Mouse (Mus musculus): ENCODE results near the gene Cdca8. TPM values are rescaled to one million over a fixed set of nuclear protein-coding genes. Genes with fewer than 3 reads are reported as not detected.
A peak's percentile ranks its signal among the peaks of the same experiment; 100 is the strongest.

The Cdca8 gene
- polyA plus RNA-seq, 1 experiment from 2014 or later: 244 TPM

GRCm38 (mm10) chr4:124973296-124973695 lies 34.2 kb upstream of the Cdca8 start:
- Histone ChIP-seq H3K27ac (ENCODE audit: low read depth, low read length) (no peak overlapping the region), H3K9ac (ENCODE audit: low read length) (no peak overlapping the region), H3K4me3 (ENCODE audit: low read depth, low read length) (no peak overlapping the region), H3K36me3 (ENCODE audit: control insufficient read depth, insufficient read depth, low read length) (no peaks in the 10 kb centered on the region), H3K9me3 (ENCODE audit: control insufficient read depth, low read length) (no peaks in the 10 kb centered on the region), H3K27me3 (ENCODE audit: control insufficient read depth, insufficient read depth, low read length) (no peaks in the 10 kb centered on the region), H3K4me1 (ENCODE audit: control insufficient read depth, insufficient read depth, low read length) (peaks cover 8% of the 10 kb centered on the region), H3K4me2 (no peak overlapping the region)
- 72% methylated on average over 2 of the region's 2 CpGs for WGBS
- DNase-seq (ENCODE audit: low spot score, missing footprints) (no peak), ATAC-seq (ENCODE audit: low FRiP score) (no peak)

GRCm38 (mm10) chr4:124972316-124972715 lies 33.2 kb upstream of the Cdca8 start:
- Histone ChIP-seq H3K9me3 (ENCODE audit: control insufficient read depth, low read length) (no peaks in the 10 kb centered on the region), H3K4me3 (ENCODE audit: low read depth, low read length) (no peak overlapping the region), H3K9ac (ENCODE audit: low read length) (no peak overlapping the region), H3K36me3 (ENCODE audit: control insufficient read depth, insufficient read depth, low read length) (no peaks in the 10 kb centered on the region), H3K27me3 (ENCODE audit: control insufficient read depth, insufficient read depth, low read length) (no peaks in the 10 kb centered on the region), H3K4me2 (no peak overlapping the region), H3K27ac (ENCODE audit: low read depth, low read length) (no peak overlapping the region), H3K4me1 (ENCODE audit: control insufficient read depth, insufficient read depth, low read length) (peaks cover 8% of the 10 kb centered on the region)
- ATAC-seq (ENCODE audit: low FRiP score) (no peak), DNase-seq (ENCODE audit: low spot score, missing footprints) (no peak)
- WGBS: 66% methylated on average over 9 of the region's 9 CpGs

- no peak overlapping the region for H3K4me3 ChIP-seq (ENCODE audit: low read depth, low read length)
- WGBS: 88% methylated on average over 8 of the region's 8 CpGs
- DNase-seq (ENCODE audit: low spot score, missing footprints) (no peak), ATAC-seq (ENCODE audit: low FRiP score) (no peak)
- no peak overlapping the region for H3K9ac ChIP-seq (ENCODE audit: low read length)
- no peaks in the 10 kb centered on the region for H3K27me3 ChIP-seq (ENCODE audit: control insufficient read depth, insufficient read depth, low read length)
- H3K4me1 ChIP-seq (ENCODE audit: control insufficient read depth, insufficient read depth, low read length): peaks cover 8% of the 10 kb centered on the region
- H3K27ac ChIP-seq (ENCODE audit: low read depth, low read length): no peak overlapping the region
- no peaks in the 10 kb centered on the region for H3K36me3 ChIP-seq (ENCODE audit: control insufficient read depth, insufficient read depth, low read length)
- H3K9me3 ChIP-seq (ENCODE audit: control insufficient read depth, low read length): no peaks in the 10 kb centered on the region
- H3K4me2 ChIP-seq: no peak overlapping the region
Observed at GRCm38 (mm10) chr4:124971094-124971493, 32.0 kb upstream of the Cdca8 start.

GRCm38 (mm10) chr4:124970677-124971076 lies 31.6 kb upstream of the Cdca8 start:
- 33% methylated on average over 5 of the region's 5 CpGs for WGBS
- ATAC-seq (ENCODE audit: low FRiP score): no peak
- Histone ChIP-seq H3K27ac (ENCODE audit: low read depth, low read length) (no peak overlapping the region), H3K9me3 (ENCODE audit: control insufficient read depth, low read length) (no peaks in the 10 kb centered on the region), H3K4me2 (no peak overlapping the region), H3K27me3 (ENCODE audit: control insufficient read depth, insufficient read depth, low read length) (no peaks in the 10 kb centered on the region), H3K36me3 (ENCODE audit: control insufficient read depth, insufficient read depth, low read length) (no peaks in the 10 kb centered on the region), H3K4me1 (ENCODE audit: control insufficient read depth, insufficient read depth, low read length) (peaks cover 8% of the 10 kb centered on the region), H3K9ac (ENCODE audit: low read length) (0 out of 2 replicates have a peak overlapping the region, but pooled peaks have one; percentile 5), H3K4me3 (ENCODE audit: low read depth, low read length) (no peak overlapping the region)
- no peak for DNase-seq (ENCODE audit: low spot score, missing footprints)

GRCm38 (mm10) chr4:124970194-124970593 lies 31.1 kb upstream of the Cdca8 start:
- no peaks in the 10 kb centered on the region for H3K27me3 ChIP-seq (ENCODE audit: control insufficient read depth, insufficient read depth, low read length)
- H3K4me3 ChIP-seq (ENCODE audit: low read depth, low read length): no peak overlapping the region
- H3K9me3 ChIP-seq (ENCODE audit: control insufficient read depth, low read length): no peaks in the 10 kb centered on the region
- H3K36me3 ChIP-seq (ENCODE audit: control insufficient read depth, insufficient read depth, low read length): no peaks in the 10 kb centered on the region
- H3K27ac ChIP-seq (ENCODE audit: low read depth, low read length): no peak overlapping the region
- no peak for ATAC-seq (ENCODE audit: low FRiP score)
- 0 out of 2 replicates have a peak overlapping the region, but pooled peaks have one; percentile 5 for H3K9ac ChIP-seq (ENCODE audit: low read length)
- WGBS: 70% methylated on average over 11 of the region's 11 CpGs
- H3K4me1 ChIP-seq (ENCODE audit: control insufficient read depth, insufficient read depth, low read length): peaks cover 12% of the 10 kb centered on the region
- H3K4me2 ChIP-seq: no peak overlapping the region
- no peak for DNase-seq (ENCODE audit: low spot score, missing footprints)

GRCm38 (mm10) chr4:124969219-124969848 lies 30.2 kb upstream of the Cdca8 start:
- Histone ChIP-seq H3K36me3 (ENCODE audit: control insufficient read depth, insufficient read depth, low read length) (no peaks in the 10 kb centered on the region), H3K9me3 (ENCODE audit: control insufficient read depth, low read length) (no peaks in the 10 kb centered on the region), H3K27ac (ENCODE audit: low read depth, low read length) (no peak overlapping the region), H3K9ac (ENCODE audit: low read length) (no peak overlapping the region), H3K4me1 (ENCODE audit: control insufficient read depth, insufficient read depth, low read length) (peaks cover 15% of the 10 kb centered on the region), H3K27me3 (ENCODE audit: control insufficient read depth, insufficient read depth, low read length) (no peaks in the 10 kb centered on the region), H3K4me3 (ENCODE audit: low read depth, low read length) (no peak overlapping the region), H3K4me2 (no peak overlapping the region)
- WGBS: 77% methylated on average over 7 of the region's 7 CpGs
- ATAC-seq (ENCODE audit: low FRiP score): no peak
- DNase-seq (ENCODE audit: low spot score, missing footprints): no peak

GRCm38 (mm10) chr4:124968711-124969110 lies 29.6 kb upstream of the Cdca8 start:
- Histone ChIP-seq H3K36me3 (ENCODE audit: control insufficient read depth, insufficient read depth, low read length) (no peaks in the 10 kb centered on the region), H3K27ac (ENCODE audit: low read depth, low read length) (no peak overlapping the region), H3K4me3 (ENCODE audit: low read depth, low read length) (no peak overlapping the region), H3K4me1 (ENCODE audit: control insufficient read depth, insufficient read depth, low read length) (peaks cover 15% of the 10 kb centered on the region), H3K9me3 (ENCODE audit: control insufficient read depth, low read length) (no peaks in the 10 kb centered on the region), H3K4me2 (no peak overlapping the region), H3K27me3 (ENCODE audit: control insufficient read depth, insufficient read depth, low read length) (no peaks in the 10 kb centered on the region), H3K9ac (ENCODE audit: low read length) (no peak overlapping the region)
- ATAC-seq (ENCODE audit: low FRiP score) (no peak), DNase-seq (ENCODE audit: low spot score, missing footprints) (peak; percentile 88)
- WGBS: 52% methylated on average over 6 of the region's 6 CpGs

- Histone ChIP-seq H3K27ac (ENCODE audit: low read depth, low read length) (peak overlapping the region; percentile 55), H3K4me2 (peak overlapping the region; percentile 22; the same call in 1 of the 2 replicates), H3K9me3 (ENCODE audit: control insufficient read depth, low read length) (no peaks in the 10 kb centered on the region), H3K36me3 (ENCODE audit: control insufficient read depth, insufficient read depth, low read length) (no peaks in the 10 kb centered on the region), H3K9ac (ENCODE audit: low read length) (peak overlapping the region; percentile 26), H3K4me3 (ENCODE audit: low read depth, low read length) (no peak overlapping the region), H3K4me1 (ENCODE audit: control insufficient read depth, insufficient read depth, low read length) (peaks cover 12% of the 10 kb centered on the region), H3K27me3 (ENCODE audit: control insufficient read depth, insufficient read depth, low read length) (no peaks in the 10 kb centered on the region)
- peak; percentile 92 for ATAC-seq (ENCODE audit: low FRiP score)
- 5% methylated on average over 8 of the region's 8 CpGs for WGBS
- DNase-seq (ENCODE audit: low spot score, missing footprints): peak; percentile 89
Observed at GRCm38 (mm10) chr4:124964912-124965599, 25.9 kb upstream of the Cdca8 start.

- 55% methylated on average over 11 of the region's 11 CpGs for WGBS
- H3K27me3 ChIP-seq (ENCODE audit: control insufficient read depth, insufficient read depth, low read length): no peaks in the 10 kb centered on the region
- no peak overlapping the region for H3K4me2 ChIP-seq
- H3K9me3 ChIP-seq (ENCODE audit: control insufficient read depth, low read length): no peaks in the 10 kb centered on the region
- ATAC-seq (ENCODE audit: low FRiP score): no peak
- no peak overlapping the region for H3K27ac ChIP-seq (ENCODE audit: low read depth, low read length)
- peaks cover 7% of the 10 kb centered on the region for H3K4me1 ChIP-seq (ENCODE audit: control insufficient read depth, insufficient read depth, low read length)
- no peaks in the 10 kb centered on the region for H3K36me3 ChIP-seq (ENCODE audit: control insufficient read depth, insufficient read depth, low read length)
- no peak overlapping the region for H3K9ac ChIP-seq (ENCODE audit: low read length)
- no peak for DNase-seq (ENCODE audit: low spot score, missing footprints)
- H3K4me3 ChIP-seq (ENCODE audit: low read depth, low read length): no peak overlapping the region
Observed at GRCm38 (mm10) chr4:124962576-124962975, 23.5 kb upstream of the Cdca8 start.
